Mouse (Mus musculus): Measurements from ENCODE around the gene Mrgprb8. TPM values are rescaled to one million over a fixed set of nuclear protein-coding genes. Genes with fewer than 3 reads are reported as not detected.
"Not testable (repeated sequence)": the region's sequence is repeated elsewhere in the genome, so short reads cannot be mapped to it uniquely, and the experiment has no call there.

The Mrgprb8 gene
- not detected in 2 replicates for polyA plus RNA-seq (2015; fragmentation: Nextera tagmentation; extraction: Ambion mirVana)

- H3K27ac ChIP-seq = no peak within 1 kb of the TSS
- 70% methylated on average over 2 of the region's 2 CpGs for WGBS
Observed at GRCm38 (mm10) chr7:48388226-48388625, at the start of gene Mrgprb8. Mrgprb8 (plus strand) TSS chr7:48388526.

GRCm38 (mm10) chr7:48435936-48436335 is 47.6 kb downstream of the Mrgprb8 start:
- H3K36me3 ChIP-seq; H3K4me2 ChIP-seq; ATAC-seq (ENCODE audit: insufficient number of reproducible peaks, low FRiP score, low TSS enrichment, low read depth); H3K9me3 ChIP-seq; H3K9ac ChIP-seq; H3K4me3 ChIP-seq; H3K27ac ChIP-seq; H3K27me3 ChIP-seq; H3K4me1 ChIP-seq: not testable (repeated sequence)
- WGBS = 81% methylated on average over 3 of the region's 3 CpGs

More at GRCm38 (mm10) chr7:48388226-48388625, at the start of gene Mrgprb8:
- no peaks in the 10 kb centered on the region for H3K27me3 ChIP-seq
- ATAC-seq (ENCODE audit: insufficient number of reproducible peaks, low FRiP score, low TSS enrichment, low read depth) = no peak
- no peaks in the 10 kb centered on the region; the same call in 1 of the 2 replicates for H3K9me3 ChIP-seq
- no peaks in the 10 kb centered on the region for H3K36me3 ChIP-seq
- H3K9ac ChIP-seq = no peak within 1 kb of the TSS
- no peaks in the 10 kb centered on the region for H3K4me1 ChIP-seq
- no peak within 1 kb of the TSS for H3K4me2 ChIP-seq
- no peak within 1 kb of the TSS for H3K4me3 ChIP-seq

GRCm38 (mm10) chr7:48436581-48436980 is 48.3 kb downstream of the Mrgprb8 start:
- Histone ChIP-seq H3K27ac (no peak overlapping the region), H3K9me3 (no peaks in the 10 kb centered on the region), H3K4me3 (no peak overlapping the region), H3K4me1 (no peaks in the 10 kb centered on the region), H3K27me3 (no peaks in the 10 kb centered on the region), H3K9ac (no peak overlapping the region), H3K4me2 (no peak overlapping the region), H3K36me3 (no peaks in the 10 kb centered on the region)
- WGBS = 38% methylated on average over 3 of the region's 3 CpGs
- no peak for ATAC-seq (ENCODE audit: insufficient number of reproducible peaks, low FRiP score, low TSS enrichment, low read depth)

Other genes starting within 250 kb of the Mrgprb8 start
- not detected in 2 replicates for gene Mrgprb5, start 219.5 kb upstream of the Mrgprb8 start, polyA plus RNA-seq (2015; fragmentation: Nextera tagmentation; extraction: Ambion mirVana)
- not detected in 2 replicates for gene Mrgprb4, start 189.2 kb upstream of the Mrgprb8 start, polyA plus RNA-seq (2015; fragmentation: Nextera tagmentation; extraction: Ambion mirVana)
- 0.09 TPM in 1 of 2 replicates, not detected in the other for gene Mrgprb1, start 67.8 kb downstream of the Mrgprb8 start, polyA plus RNA-seq (2015; fragmentation: Nextera tagmentation; extraction: Ambion mirVana)
- gene Mrgprx2, start 110.8 kb downstream of the Mrgprb8 start, polyA plus RNA-seq (2015; fragmentation: Nextera tagmentation; extraction: Ambion mirVana) = not detected in 2 replicates
- gene Mrgprb2, start 169.6 kb downstream of the Mrgprb8 start, polyA plus RNA-seq (2015; fragmentation: Nextera tagmentation; extraction: Ambion mirVana) = 0.12 and 0.46 TPM in 2 replicates